Mouse (Mus musculus): ENCODE results near the gene Itpr2.

The Itpr2 gene

GRCm38 (mm10) chr6:146269291-146269690 lies 232.7 kb downstream of the Itpr2 start:
- DNase-seq (ENCODE audit: low spot score in 2 of 2), result no peak

GRCm38 (mm10) chr6:146260674-146261376 lies 241.2 kb downstream of the Itpr2 start:
- no peak for DNase-seq (ENCODE audit: low spot score in 2 of 2)

GRCm38 (mm10) chr6:146258751-146259150 lies 243.3 kb downstream of the Itpr2 start:
- no peak for DNase-seq (ENCODE audit: low spot score in 2 of 2)

GRCm38 (mm10) chr6:146258261-146258660 lies 243.8 kb downstream of the Itpr2 start:
- no peak for DNase-seq (ENCODE audit: low spot score in 2 of 2)

- DNase-seq (ENCODE audit: low spot score in 2 of 2), result no peak
These were observed 244.9 kb downstream of the Itpr2 start for GRCm38 (mm10) chr6:146256947-146257670.

GRCm38 (mm10) chr6:146256401-146256800 lies 245.6 kb downstream of the Itpr2 start:
- peak in 1 of 2 experiments; percentile 18 for DNase-seq (ENCODE audit: low spot score in 2 of 2)

GRCm38 (mm10) chr6:146255656-146256055 lies 246.4 kb downstream of the Itpr2 start:
- no peak for DNase-seq (ENCODE audit: low spot score in 2 of 2)

- no peak for DNase-seq (ENCODE audit: low spot score in 2 of 2)
These were observed 247.1 kb downstream of the Itpr2 start for GRCm38 (mm10) chr6:146254931-146255330.

- DNase-seq (ENCODE audit: low spot score in 2 of 2), result no peak
These were observed 247.7 kb downstream of the Itpr2 start for GRCm38 (mm10) chr6:146254216-146254820.

GRCm38 (mm10) chr6:146249096-146249495 lies 252.9 kb downstream of the Itpr2 start:
- DNase-seq (ENCODE audit: low spot score in 2 of 2), result no peak

GRCm38 (mm10) chr6:146248341-146248740 lies 253.7 kb downstream of the Itpr2 start:
- no peak for DNase-seq (ENCODE audit: low spot score in 2 of 2)

- no peak for DNase-seq (ENCODE audit: low spot score in 2 of 2)
These were observed 254.1 kb downstream of the Itpr2 start for GRCm38 (mm10) chr6:146247906-146248305.

- DNase-seq (ENCODE audit: low spot score in 2 of 2), result no peak
These were observed 255.7 kb downstream of the Itpr2 start for GRCm38 (mm10) chr6:146246368-146246767.

GRCm38 (mm10) chr6:146245888-146246287 lies 256.1 kb downstream of the Itpr2 start:
- DNase-seq (ENCODE audit: low spot score in 2 of 2), result no peak

GRCm38 (mm10) chr6:146243068-146243467 lies 259.0 kb downstream of the Itpr2 start:
- DNase-seq (ENCODE audit: low spot score in 2 of 2), result no peak

- no peak for DNase-seq (ENCODE audit: low spot score in 2 of 2)
These were observed 260.7 kb downstream of the Itpr2 start for GRCm38 (mm10) chr6:146241336-146241735.

GRCm38 (mm10) chr6:146235165-146235564 lies 266.9 kb downstream of the Itpr2 start:
- no peak for DNase-seq (ENCODE audit: low spot score in 2 of 2)

- DNase-seq (ENCODE audit: low spot score in 2 of 2), result no peak
These were observed 267.6 kb downstream of the Itpr2 start for GRCm38 (mm10) chr6:146234417-146234816.

GRCm38 (mm10) chr6:146230903-146231302 lies 271.1 kb downstream of the Itpr2 start:
- no peak for DNase-seq (ENCODE audit: low spot score in 2 of 2)

GRCm38 (mm10) chr6:146230373-146230788 lies 271.6 kb downstream of the Itpr2 start:
- DNase-seq (ENCODE audit: low spot score in 2 of 2), result no peak

- DNase-seq (ENCODE audit: low spot score in 2 of 2), result no peak
These were observed 272.1 kb downstream of the Itpr2 start for GRCm38 (mm10) chr6:146229967-146230366.

GRCm38 (mm10) chr6:146229519-146229918 lies 272.5 kb downstream of the Itpr2 start:
- DNase-seq (ENCODE audit: low spot score in 2 of 2), result no peak

GRCm38 (mm10) chr6:146228048-146228447 lies 274.0 kb downstream of the Itpr2 start:
- no peak for DNase-seq (ENCODE audit: low spot score in 2 of 2)

Measured in urinary bladder, adult 18-20 months (tissue).